Mouse (Mus musculus): ENCODE measurements around the gene Pea15a. TPM values are rescaled to one million over a fixed set of nuclear protein-coding genes. Genes with fewer than 3 reads are reported as not detected.

The Pea15a gene
- polyA plus RNA-seq, 1 experiment from 2014 or later, result 87.4 TPM

DNA sequence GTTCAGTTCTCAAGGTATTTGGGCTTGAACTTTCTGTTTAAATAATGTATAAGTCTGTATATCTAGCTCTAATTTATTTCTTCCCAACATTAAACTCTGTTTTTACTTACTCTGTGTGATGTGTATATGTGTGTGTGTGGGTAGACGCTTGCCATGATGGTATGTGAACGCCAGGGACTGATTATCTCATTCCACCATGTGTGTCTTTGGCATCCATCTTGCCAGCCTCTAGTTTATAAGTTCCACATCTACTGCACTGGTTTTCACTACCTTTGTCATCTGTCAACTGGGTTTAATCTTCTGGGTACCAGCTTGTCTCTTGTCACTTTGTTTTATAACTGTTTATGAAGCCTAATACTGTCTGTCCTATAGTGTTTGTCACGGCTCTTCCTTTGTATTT is 51.1 kb downstream of the Pea15a start:
- Histone ChIP-seq H3K4me3 (ENCODE audit: low read depth, low read length) (no peak overlapping the region), H3K27ac (ENCODE audit: low read depth) (no peak overlapping the region), H3K9ac (ENCODE audit: low read length) (no peak overlapping the region), H3K27me3 (replicated peaks; ENCODE audit: control insufficient read depth, insufficient read depth, low read length) (no peaks in the 10 kb centered on the region), H3K4me2 (ENCODE audit: low read length) (no peak overlapping the region), H3K36me3 (ENCODE audit: control insufficient read depth, insufficient read depth, low read length) (peaks cover 63% of the 10 kb centered on the region), H3K4me1 (replicated peaks; ENCODE audit: control insufficient read depth, insufficient read depth, low read length) (peaks cover 7% of the 10 kb centered on the region), H3K9me3 (ENCODE audit: control insufficient read depth, low read length) (no peaks in the 10 kb centered on the region)
- ATAC-seq (replicated peaks; ENCODE audit: low FRiP score, low TSS enrichment, low read depth) (no peak), DNase-seq (ENCODE audit: low spot score) (no peak)
- 86% methylated on average over 3 of the region's 3 CpGs for WGBS

DNA sequence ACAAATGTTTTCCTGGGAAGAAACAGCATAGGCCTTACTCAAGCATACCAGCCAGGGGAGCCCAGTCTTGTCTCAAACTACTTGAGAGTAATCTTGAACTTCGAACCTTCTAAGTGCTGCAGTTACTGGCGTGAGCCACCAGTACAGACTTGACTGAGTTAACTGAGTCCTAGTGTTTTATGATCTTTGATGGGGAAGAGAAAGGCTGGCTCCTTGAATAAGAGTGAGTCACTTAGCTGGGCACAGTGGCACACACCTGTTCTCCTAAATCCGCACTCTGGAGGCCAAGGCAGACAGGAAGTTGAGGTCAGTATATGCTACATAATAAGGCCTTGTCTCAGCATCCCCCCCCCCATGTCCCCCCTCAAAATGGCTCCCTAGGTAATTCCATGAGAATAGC is 52.1 kb downstream of the Pea15a start:
- no peak overlapping the region for H3K27ac ChIP-seq (ENCODE audit: low read depth)
- no peak overlapping the region for H3K9ac ChIP-seq (ENCODE audit: low read length)
- H3K36me3 ChIP-seq (ENCODE audit: control insufficient read depth, insufficient read depth, low read length), result peaks cover 67% of the 10 kb centered on the region
- ATAC-seq (replicated peaks; ENCODE audit: low FRiP score, low TSS enrichment, low read depth), result no peak; the same call in 1 of the 2 replicates
- DNase-seq (ENCODE audit: low spot score), result no peak
- peaks cover 10% of the 10 kb centered on the region for H3K4me1 ChIP-seq (replicated peaks; ENCODE audit: control insufficient read depth, insufficient read depth, low read length)
- H3K4me2 ChIP-seq (ENCODE audit: low read length), result no peak overlapping the region
- WGBS, result 86% methylated on average over 3 of the region's 3 CpGs
- H3K9me3 ChIP-seq (ENCODE audit: control insufficient read depth, low read length), result no peaks in the 10 kb centered on the region
- H3K4me3 ChIP-seq (ENCODE audit: low read depth, low read length), result no peak overlapping the region
- H3K27me3 ChIP-seq (replicated peaks; ENCODE audit: control insufficient read depth, insufficient read depth, low read length), result no peaks in the 10 kb centered on the region

DNA sequence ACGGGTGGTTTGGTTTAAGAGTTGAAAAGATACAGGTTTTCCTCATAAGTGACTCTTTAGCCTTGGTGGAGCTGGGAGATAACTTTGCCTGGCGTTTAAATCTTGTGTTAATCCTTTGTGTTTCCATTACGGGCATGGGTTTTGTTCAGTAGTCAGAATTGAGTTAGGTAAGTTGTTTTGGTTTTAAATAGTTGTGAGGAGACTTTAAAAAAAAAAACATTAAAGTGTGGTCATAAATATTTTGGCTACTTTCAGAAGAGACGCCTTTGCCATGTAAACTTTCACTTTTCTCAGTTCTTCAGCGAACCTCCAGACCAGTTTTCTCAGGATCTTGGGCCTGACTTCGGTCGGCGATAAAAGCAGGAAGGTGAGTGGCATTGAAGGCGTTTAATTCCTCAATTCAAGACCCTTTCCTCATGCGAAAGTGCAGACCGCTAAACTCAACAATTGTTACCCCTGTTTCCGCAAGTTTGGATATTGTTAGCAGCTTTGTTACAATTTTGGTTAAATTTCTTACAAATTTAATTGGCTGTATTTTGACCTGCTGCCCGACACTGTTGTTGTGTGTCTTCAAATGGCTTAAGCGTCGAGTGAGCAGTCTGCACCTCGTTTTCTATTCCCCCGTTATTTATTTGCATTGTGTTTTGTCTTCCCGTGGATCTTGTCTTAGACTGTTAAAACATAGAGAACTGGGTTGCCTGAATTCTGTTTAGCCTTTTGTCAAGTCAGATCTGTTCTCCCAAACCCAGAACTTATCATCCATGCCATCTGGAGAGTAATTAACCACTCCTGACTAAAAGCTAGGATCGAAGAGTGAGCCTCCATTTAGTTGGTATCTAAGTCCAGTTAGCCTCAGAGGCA is 57.4 kb downstream of the Pea15a start:
- 6% methylated on average over 19 of the region's 19 CpGs for WGBS
- Histone ChIP-seq H3K4me1 (replicated peaks; ENCODE audit: control insufficient read depth, insufficient read depth, low read length) (peaks cover 12% of the 10 kb centered on the region; the same call in 1 of the 2 replicates), H3K9me3 (ENCODE audit: control insufficient read depth, low read length) (no peaks in the 10 kb centered on the region), H3K9ac (ENCODE audit: low read length) (peak overlapping the region; percentile 100), H3K4me3 (ENCODE audit: low read depth, low read length) (peak overlapping the region; percentile 95), H3K36me3 (ENCODE audit: control insufficient read depth, insufficient read depth, low read length) (peaks cover 40% of the 10 kb centered on the region), H3K27ac (ENCODE audit: low read depth) (peak overlapping the region; percentile 98), H3K27me3 (replicated peaks; ENCODE audit: control insufficient read depth, insufficient read depth, low read length) (no peaks in the 10 kb centered on the region), H3K4me2 (ENCODE audit: low read length) (peak overlapping the region; percentile 74)
- ATAC-seq (replicated peaks; ENCODE audit: low FRiP score, low TSS enrichment, low read depth) (no peak), DNase-seq (ENCODE audit: low spot score) (peak; percentile 60)

DNA sequence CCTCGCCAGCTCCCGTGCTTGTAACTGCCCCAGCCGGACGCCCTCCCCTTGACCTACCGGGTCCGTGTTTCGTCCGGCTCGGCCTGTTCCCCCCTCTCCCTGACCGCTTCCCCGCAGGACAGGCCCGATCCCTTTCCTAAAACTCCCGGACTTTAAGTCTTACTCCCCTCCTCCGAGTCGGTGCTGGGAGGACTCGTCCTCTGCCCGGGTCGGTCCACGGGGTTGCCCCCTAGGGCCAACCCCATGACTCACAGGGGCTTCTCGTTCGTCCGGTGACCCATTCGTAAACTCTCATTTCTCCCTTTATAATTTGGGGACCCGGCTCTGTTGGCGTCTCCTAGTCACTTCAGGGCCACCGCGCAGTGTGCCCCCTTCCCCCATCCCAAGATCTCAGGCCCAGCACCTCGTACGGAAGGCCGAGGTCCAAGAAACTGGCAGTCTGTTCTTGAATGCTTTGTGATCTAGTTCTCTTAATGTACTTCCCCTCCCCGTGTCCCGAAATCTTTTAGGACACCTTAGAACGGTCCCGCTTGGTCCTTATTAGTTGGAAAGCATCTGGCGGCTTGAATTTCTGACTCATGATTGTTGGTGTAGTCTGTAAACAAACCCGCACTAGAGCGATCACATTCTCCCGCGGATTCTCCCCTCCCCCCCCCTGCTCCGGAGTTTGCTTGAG is 58.2 kb downstream of the Pea15a start:
- Histone ChIP-seq H3K4me1 (replicated peaks; ENCODE audit: control insufficient read depth, insufficient read depth, low read length) (peaks cover 12% of the 10 kb centered on the region; the same call in 1 of the 2 replicates), H3K36me3 (ENCODE audit: control insufficient read depth, insufficient read depth, low read length) (peaks cover 33% of the 10 kb centered on the region), H3K4me3 (ENCODE audit: low read depth, low read length) (peak overlapping the region; percentile 95), H3K9me3 (ENCODE audit: control insufficient read depth, low read length) (no peaks in the 10 kb centered on the region), H3K4me2 (ENCODE audit: low read length) (peak overlapping the region; percentile 74), H3K27me3 (replicated peaks; ENCODE audit: control insufficient read depth, insufficient read depth, low read length) (no peaks in the 10 kb centered on the region), H3K9ac (ENCODE audit: low read length) (peak overlapping the region; percentile 100), H3K27ac (ENCODE audit: low read depth) (peak overlapping the region; percentile 98)
- DNase-seq (ENCODE audit: low spot score), result peak; percentile 85
- peak; percentile 68 for ATAC-seq (replicated peaks; ENCODE audit: low FRiP score, low TSS enrichment, low read depth)
- WGBS, result under 1% methylated on average over 40 of the region's 40 CpGs

DNA sequence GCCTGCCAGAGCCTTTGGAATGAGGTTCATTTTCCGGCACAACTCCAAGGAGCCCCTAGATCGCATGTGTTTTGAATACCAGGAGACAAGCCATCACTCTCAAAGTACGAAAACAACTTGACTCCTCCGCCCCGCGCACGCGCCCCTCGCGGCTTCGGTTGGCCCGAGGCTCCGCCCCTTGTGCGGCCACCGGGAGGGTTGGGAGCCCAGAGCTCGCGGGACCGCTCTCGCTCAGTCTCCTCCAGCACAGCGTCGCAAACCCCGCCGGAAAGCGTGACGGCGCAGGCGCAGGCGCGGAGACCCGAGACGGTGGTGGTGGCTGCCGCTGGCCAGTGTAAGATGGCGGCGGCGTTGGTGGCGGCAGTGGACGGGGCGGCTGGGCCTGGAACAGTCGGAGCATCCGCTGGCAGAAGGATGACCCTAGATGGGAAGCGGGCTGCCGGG is 58.7 kb downstream of the Pea15a start, which contains the start of gene Dcaf8:
Gene Dcaf8, plus strand, starts transcription at position 250 of the 444 bp plus-strand sequence.
- peaks cover 12% of the 10 kb centered on the region; the same call in 1 of the 2 replicates for H3K4me1 ChIP-seq (replicated peaks; ENCODE audit: control insufficient read depth, insufficient read depth, low read length)
- H3K36me3 ChIP-seq (ENCODE audit: control insufficient read depth, insufficient read depth, low read length), result peaks cover 27% of the 10 kb centered on the region
- peak within 1 kb of the TSS; percentile 100 for H3K9ac ChIP-seq (ENCODE audit: low read length)
- WGBS, result under 1% methylated on average over 31 of the region's 42 CpGs
- peak within 1 kb of the TSS; percentile 74 for H3K4me2 ChIP-seq (ENCODE audit: low read length)
- H3K9me3 ChIP-seq (ENCODE audit: control insufficient read depth, low read length), result no peaks in the 10 kb centered on the region
- DNase-seq (ENCODE audit: low spot score) (peak; percentile 93), ATAC-seq (replicated peaks; ENCODE audit: low FRiP score, low TSS enrichment, low read depth) (peak; percentile 99)
- H3K4me3 ChIP-seq (ENCODE audit: low read depth, low read length), result peak within 1 kb of the TSS; percentile 95
- H3K27me3 ChIP-seq (replicated peaks; ENCODE audit: control insufficient read depth, insufficient read depth, low read length), result no peaks in the 10 kb centered on the region
- peak within 1 kb of the TSS; percentile 98 for H3K27ac ChIP-seq (ENCODE audit: low read depth)

Other genes starting within 250 kb of the Pea15a start
- 13.9 and 15.4 TPM in 2 replicates for gene Vangl2, start 178.4 kb downstream of the Pea15a start, polyA plus RNA-seq (2014; fragmentation: Nextera tagmentation; extraction: Ambion mirVana)
- not detected in 2 replicates for gene Nhlh1, start 149.2 kb downstream of the Pea15a start, polyA plus RNA-seq (2014; fragmentation: Nextera tagmentation; extraction: Ambion mirVana)
- gene Copa, start 124.3 kb downstream of the Pea15a start, polyA plus RNA-seq (2014; fragmentation: Nextera tagmentation; extraction: Ambion mirVana), result 182 and 183 TPM in 2 replicates
- gene Ncstn, start 124.0 kb downstream of the Pea15a start, polyA plus RNA-seq (2014; fragmentation: Nextera tagmentation; extraction: Ambion mirVana), result 140 TPM in 2 replicates
- gene Pex19, start 80.0 kb downstream of the Pea15a start, polyA plus RNA-seq (2014; fragmentation: Nextera tagmentation; extraction: Ambion mirVana), result 140 TPM in 2 replicates
- gene Dcaf8, start 58.7 kb downstream of the Pea15a start, polyA plus RNA-seq (2014; fragmentation: Nextera tagmentation; extraction: Ambion mirVana), result 102 and 114 TPM in 2 replicates
- 19.1 and 20.4 TPM in 2 replicates for gene Casq1, start 13.1 kb upstream of the Pea15a start, polyA plus RNA-seq (2014; fragmentation: Nextera tagmentation; extraction: Ambion mirVana)
- not detected in 2 replicates for gene Atp1a4, start 51.6 kb upstream of the Pea15a start, polyA plus RNA-seq (2014; fragmentation: Nextera tagmentation; extraction: Ambion mirVana)
- gene Igsf8, start 54.8 kb upstream of the Pea15a start, polyA plus RNA-seq (2014; fragmentation: Nextera tagmentation; extraction: Ambion mirVana), result 47.6 and 48.5 TPM in 2 replicates
- gene Atp1a2, start 91.3 kb upstream of the Pea15a start, polyA plus RNA-seq (2014; fragmentation: Nextera tagmentation; extraction: Ambion mirVana), result 1.6 and 1.7 TPM in 2 replicates
- gene Kcnj9, start 122.5 kb upstream of the Pea15a start, polyA plus RNA-seq (2014; fragmentation: Nextera tagmentation; extraction: Ambion mirVana), result 0.04 TPM in 1 of 2 replicates, not detected in the other
- gene Kcnj10, start 134.4 kb upstream of the Pea15a start, polyA plus RNA-seq (2014; fragmentation: Nextera tagmentation; extraction: Ambion mirVana), result 0.07 and 0.09 TPM in 2 replicates
- 8.7 TPM in 2 replicates for gene Pigm, start 169.7 kb upstream of the Pea15a start, polyA plus RNA-seq (2014; fragmentation: Nextera tagmentation; extraction: Ambion mirVana)